Mouse (Mus musculus) heart, postnatal 0 days (tissue): ENCODE measurements around the gene Card11.

Experiments used
- CTCF ChIP-seq: IDR thresholded peaks from 2 replicates; pipeline ENCODE4 v1.5.1; 2016; ENCODE audit warnings: antibody characterized with exemption, control low read depth, low read depth
- EP300 ChIP-seq: IDR thresholded peaks from 2 replicates; pipeline ENCODE4 v1.6.1; 2016; ENCODE audit warnings: antibody characterized with exemption, low read depth

- TF ChIP-seq CTCF, result peak; percentile 79
- TF ChIP-seq EP300, result no peak
Measured at GRCm38 (mm10) chr5:140847300-140847729, 153.1 kb downstream of the Card11 start.
